ENCODE assay signal across 17 mouse cellular contexts in genomic region chr11:75162591-75163080, GRCm38 (mm10). TPM values are rescaled to one million over a fixed set of nuclear protein-coding genes. Genes with fewer than 3 reads are reported as not detected.
A peak's percentile ranks its signal among the peaks of the same experiment; 100 is the strongest.
DNase-seq lines count a peak whose midpoint lies in the region; ATAC-seq and TF ChIP-seq lines count a peak whose summit lies in the region.
"Had no signal": no experiment of that assay in that cellular context is flagged by ENCODE, and none has a peak within 500 bp of the region (broad histone marks: within the 10 kb centered on the region; RNA-seq: fewer than 3 reads in every experiment).

No protein-coding gene starts in this region.

- H3K9me3 ChIP-seq in kidney, embryonic 14.5 days (ENCODE audit: control insufficient read depth, low read length): no peaks in the 10 kb centered on the region
- no peaks in the 10 kb centered on the region for H3K9me3 ChIP-seq in midbrain, embryonic 11.5 days (ENCODE audit: control insufficient read depth, low read length)
- H3K9me3 ChIP-seq in midbrain, embryonic 15.5 days: no peaks in the 10 kb centered on the region
- H3K9me3 ChIP-seq in hindbrain, embryonic 14.5 days (ENCODE audit: control insufficient read depth, low read length): no peaks in the 10 kb centered on the region
- no peaks in the 10 kb centered on the region for H3K9me3 ChIP-seq in forebrain, embryonic 15.5 days
- H3K9me3 ChIP-seq: hindbrain, embryonic 10.5 days; neural tube, embryonic 13.5 days had no signal

- peak; percentile 28 for DNase-seq in gastrocnemius, adult 2 months
- no peak for DNase-seq in gastrocnemius, postnatal 25 days
- DNase-seq in kidney, adult 8-10 months: no peak
- peak; percentile 78 for DNase-seq in midbrain, embryonic 11.5 days (ENCODE audit: low spot score, missing footprints)
- DNase-seq in hindbrain, embryonic 14.5 days (ENCODE audit: low spot score): no peak
- DNase-seq: adrenal gland, postnatal 36 days; cerebellum, adult 8-10 months; liver; retina, postnatal 1 day; spleen, adult 18-20 months; thymus, adult 18-20 months had no signal

- H3K4me1 ChIP-seq in kidney, embryonic 14.5 days (ENCODE audit: control insufficient read depth, insufficient read depth, low read length): peaks cover 18% of the 10 kb centered on the region; the same call in 1 of the 2 replicates
- H3K4me1 ChIP-seq in midbrain, embryonic 11.5 days (ENCODE audit: control insufficient read depth, insufficient read depth, low read length): peaks cover 9% of the 10 kb centered on the region
- H3K4me1 ChIP-seq in midbrain, embryonic 15.5 days: peaks cover 24% of the 10 kb centered on the region
- peaks cover 21% of the 10 kb centered on the region; the same call in 1 of the 2 replicates for H3K4me1 ChIP-seq in hindbrain, embryonic 14.5 days (replicated peaks; ENCODE audit: control insufficient read depth, insufficient read depth, low read length)
- peaks cover 26% of the 10 kb centered on the region for H3K4me1 ChIP-seq in forebrain, embryonic 15.5 days

- H3K27ac ChIP-seq in gastrocnemius, adult 2 months: peak overlapping the region; percentile 92
- peak overlapping the region; percentile 19; the same call in 1 of the 2 replicates for H3K27ac ChIP-seq in kidney, embryonic 14.5 days (ENCODE audit: low read depth, low read length)
- no peak overlapping the region for H3K27ac ChIP-seq in midbrain, embryonic 11.5 days (ENCODE audit: low read depth, low read length)
- H3K27ac ChIP-seq in midbrain, embryonic 15.5 days: no peak overlapping the region
- no peak overlapping the region for H3K27ac ChIP-seq in hindbrain, embryonic 14.5 days
- no peak overlapping the region for H3K27ac ChIP-seq in forebrain, embryonic 15.5 days (replicated peaks)
- H3K27ac ChIP-seq: hindbrain, embryonic 10.5 days; neural tube, embryonic 13.5 days had no signal

- peaks cover 72% of the 10 kb centered on the region for H3K36me3 ChIP-seq in kidney, embryonic 14.5 days (ENCODE audit: control insufficient read depth, insufficient read depth, low read length)
- no peaks in the 10 kb centered on the region; the same call in 1 of the 2 replicates for H3K36me3 ChIP-seq in midbrain, embryonic 11.5 days (ENCODE audit: control insufficient read depth, insufficient read depth, low read length)
- peaks cover 10% of the 10 kb centered on the region; the same call in 1 of the 2 replicates for H3K36me3 ChIP-seq in midbrain, embryonic 15.5 days (replicated peaks)
- peaks cover 44% of the 10 kb centered on the region for H3K36me3 ChIP-seq in hindbrain, embryonic 14.5 days (replicated peaks; ENCODE audit: control insufficient read depth, insufficient read depth)
- peaks cover 16% of the 10 kb centered on the region; the same call in 1 of the 2 replicates for H3K36me3 ChIP-seq in forebrain, embryonic 15.5 days

- WGBS in kidney, embryonic 14.5 days: 82% methylated on average over 12 of the region's 12 CpGs
- 92% methylated on average over 12 of the region's 12 CpGs for WGBS in midbrain, embryonic 11.5 days
- 91% methylated on average over 12 of the region's 12 CpGs for WGBS in midbrain, embryonic 15.5 days
- WGBS in hindbrain, embryonic 14.5 days: 95% methylated on average over 12 of the region's 12 CpGs
- WGBS in forebrain, embryonic 15.5 days: 91% methylated on average over 12 of the region's 12 CpGs

- TF ChIP-seq CTCF in gastrocnemius, adult 2 months (IDR thresholded peaks at IDR 0.05): no peak

- ATAC-seq in kidney, embryonic 14.5 days (ENCODE audit: low FRiP score, low TSS enrichment): no peak
- ATAC-seq in midbrain, embryonic 11.5 days (ENCODE audit: low FRiP score): no peak
- ATAC-seq in midbrain, embryonic 15.5 days (replicated peaks): no peak
- no peak for ATAC-seq in hindbrain, embryonic 14.5 days (ENCODE audit: low FRiP score)
- no peak for ATAC-seq in forebrain, embryonic 15.5 days (replicated peaks)

- peak overlapping the region; percentile 11; the same call in 1 of the 2 replicates for H3K4me2 ChIP-seq in kidney, embryonic 14.5 days (replicated peaks; ENCODE audit: low read depth, low read length)
- no peak overlapping the region for H3K4me2 ChIP-seq in midbrain, embryonic 11.5 days
- no peak overlapping the region for H3K4me2 ChIP-seq in midbrain, embryonic 15.5 days
- no peak overlapping the region for H3K4me2 ChIP-seq in hindbrain, embryonic 14.5 days (replicated peaks)
- H3K4me2 ChIP-seq in forebrain, embryonic 15.5 days (replicated peaks): no peak overlapping the region
- H3K4me2 ChIP-seq: neural tube, embryonic 13.5 days had no signal

- H3K4me3 ChIP-seq in gastrocnemius, adult 2 months: peak overlapping the region; percentile 94
- H3K4me3 ChIP-seq in kidney, embryonic 14.5 days (ENCODE audit: low read length): 0 out of 2 replicates have a peak overlapping the region, but pooled peaks have one; percentile 4
- no peak overlapping the region for H3K4me3 ChIP-seq in midbrain, embryonic 11.5 days (ENCODE audit: low read depth, low read length)
- no peak overlapping the region for H3K4me3 ChIP-seq in midbrain, embryonic 15.5 days
- H3K4me3 ChIP-seq in hindbrain, embryonic 14.5 days (replicated peaks; ENCODE audit: low read length): no peak overlapping the region
- H3K4me3 ChIP-seq in forebrain, embryonic 15.5 days: no peak overlapping the region
- H3K4me3 ChIP-seq: hindbrain, embryonic 10.5 days; neural tube, embryonic 13.5 days had no signal

- H3K9ac ChIP-seq in kidney, embryonic 14.5 days (ENCODE audit: low read depth, low read length): no peak overlapping the region
- no peak overlapping the region for H3K9ac ChIP-seq in midbrain, embryonic 11.5 days (ENCODE audit: low read length)
- no peak overlapping the region for H3K9ac ChIP-seq in midbrain, embryonic 15.5 days
- no peak overlapping the region for H3K9ac ChIP-seq in hindbrain, embryonic 14.5 days
- H3K9ac ChIP-seq in forebrain, embryonic 15.5 days (replicated peaks): no peak overlapping the region
- H3K9ac ChIP-seq: neural tube, embryonic 13.5 days had no signal

- intact Hi-C loops in gastrocnemius, adult 2 months (cut with DNase I): no loop called here

- peaks cover 27% of the 10 kb centered on the region for H3K27me3 ChIP-seq in kidney, embryonic 14.5 days (ENCODE audit: control insufficient read depth, insufficient read depth, low read length)
- H3K27me3 ChIP-seq in midbrain, embryonic 11.5 days (ENCODE audit: control insufficient read depth, insufficient read depth, low read length): peaks cover 41% of the 10 kb centered on the region
- peaks cover 51% of the 10 kb centered on the region for H3K27me3 ChIP-seq in midbrain, embryonic 15.5 days (replicated peaks)
- H3K27me3 ChIP-seq in hindbrain, embryonic 14.5 days (ENCODE audit: control insufficient read depth, insufficient read depth, low read length): peaks cover 53% of the 10 kb centered on the region
- peaks cover 42% of the 10 kb centered on the region for H3K27me3 ChIP-seq in forebrain, embryonic 15.5 days

RNA-seq across cellular contexts. Expression of gene Hic1, which starts 6.7 kb away (rescaled TPM):
- 1 to 10 TPM; 4.6 to 6.6 TPM for total RNA-seq in gastrocnemius, adult 2 months (2021)
- 1 to 10 TPM; 5.7 to 5.9 TPM for total RNA-seq in gastrocnemius, postnatal 25 days (2021)
- polyA plus RNA-seq in kidney, embryonic 14.5 days (2014; fragmentation: Nextera tagmentation; extraction: Ambion mirVana): 16.9 and 26.6 TPM in 2 replicates
- 0.34 and 0.57 TPM in 2 replicates for polyA plus RNA-seq in midbrain, embryonic 11.5 days (2014; fragmentation: Nextera tagmentation; extraction: Ambion mirVana)
- 2.8 and 3.2 TPM in 2 replicates for polyA plus RNA-seq in midbrain, embryonic 15.5 days (2015; fragmentation: Nextera tagmentation; extraction: Ambion mirVana)
- 1.9 and 2.6 TPM in 2 replicates for polyA plus RNA-seq in hindbrain, embryonic 14.5 days (2014; fragmentation: Nextera tagmentation; extraction: Ambion mirVana)
- polyA plus RNA-seq in forebrain, embryonic 15.5 days (2015; fragmentation: Nextera tagmentation; extraction: Ambion mirVana): 2.1 and 2.2 TPM in 2 replicates

RNA-seq across cellular contexts. Expression of gene Ovca2, which starts 16.0 kb away (rescaled TPM):
- 1 to 10 TPM; 2.5 to 3.6 TPM for total RNA-seq in gastrocnemius, adult 2 months (2021)
- total RNA-seq in gastrocnemius, postnatal 25 days (2021): 1 to 10 TPM; 2.8 to 3.3 TPM
- polyA plus RNA-seq in kidney, embryonic 14.5 days (2014; fragmentation: Nextera tagmentation; extraction: Ambion mirVana): 33.3 and 33.4 TPM in 2 replicates
- 28.5 and 29.8 TPM in 2 replicates for polyA plus RNA-seq in midbrain, embryonic 11.5 days (2014; fragmentation: Nextera tagmentation; extraction: Ambion mirVana)
- 15.4 and 18.3 TPM in 2 replicates for polyA plus RNA-seq in midbrain, embryonic 15.5 days (2015; fragmentation: Nextera tagmentation; extraction: Ambion mirVana)
- polyA plus RNA-seq in hindbrain, embryonic 14.5 days (2014; fragmentation: Nextera tagmentation; extraction: Ambion mirVana): 17.4 and 20.3 TPM in 2 replicates
- 15.4 and 21.6 TPM in 2 replicates for polyA plus RNA-seq in forebrain, embryonic 15.5 days (2015; fragmentation: Nextera tagmentation; extraction: Ambion mirVana)

RNA-seq across cellular contexts. Expression of gene Dph1, which starts 28.4 kb away (rescaled TPM):
- total RNA-seq in gastrocnemius, adult 2 months (2021): 1 to 10 TPM; 5.5 to 6.2 TPM
- total RNA-seq in gastrocnemius, postnatal 25 days (2021): 1 to 10 TPM; 5.6 to 5.8 TPM
- polyA plus RNA-seq in kidney, embryonic 14.5 days (2014; fragmentation: Nextera tagmentation; extraction: Ambion mirVana): 25.7 and 29.2 TPM in 2 replicates
- 15.3 and 17.3 TPM in 2 replicates for polyA plus RNA-seq in midbrain, embryonic 11.5 days (2014; fragmentation: Nextera tagmentation; extraction: Ambion mirVana)
- 13.1 and 14.0 TPM in 2 replicates for polyA plus RNA-seq in midbrain, embryonic 15.5 days (2015; fragmentation: Nextera tagmentation; extraction: Ambion mirVana)
- polyA plus RNA-seq in hindbrain, embryonic 14.5 days (2014; fragmentation: Nextera tagmentation; extraction: Ambion mirVana): 13.6 and 14.4 TPM in 2 replicates
- polyA plus RNA-seq in forebrain, embryonic 15.5 days (2015; fragmentation: Nextera tagmentation; extraction: Ambion mirVana): 14.8 and 16.2 TPM in 2 replicates

RNA-seq across cellular contexts. Expression of gene Rtn4rl1, which starts 30.9 kb away (rescaled TPM):
- total RNA-seq in gastrocnemius, adult 2 months (2021): 1 to 10 TPM in 1 of 2 experiments, under 1 TPM in 1; 0.54 to 1.1 TPM
- total RNA-seq in gastrocnemius, postnatal 25 days (2021): 1 to 10 TPM in 1 of 2 experiments, under 1 TPM in 1; 1.00 to 1.7 TPM
- polyA plus RNA-seq in kidney, embryonic 14.5 days (2014; fragmentation: Nextera tagmentation; extraction: Ambion mirVana): 2.7 and 4.2 TPM in 2 replicates
- polyA plus RNA-seq in midbrain, embryonic 11.5 days (2014; fragmentation: Nextera tagmentation; extraction: Ambion mirVana): 4.6 TPM in 2 replicates
- polyA plus RNA-seq in midbrain, embryonic 15.5 days (2015; fragmentation: Nextera tagmentation; extraction: Ambion mirVana): 15.7 and 18.3 TPM in 2 replicates
- 8.5 and 10.3 TPM in 2 replicates for polyA plus RNA-seq in hindbrain, embryonic 14.5 days (2014; fragmentation: Nextera tagmentation; extraction: Ambion mirVana)
- polyA plus RNA-seq in forebrain, embryonic 15.5 days (2015; fragmentation: Nextera tagmentation; extraction: Ambion mirVana): 5.6 and 6.9 TPM in 2 replicates
- total RNA-seq: G1E had no signal
- polyA plus RNA-seq: G1E had no signal

Comparison
In these comparisons a context has a peak if more than half of its experiments do, and no peak if none do; other contexts are left out.
1. DNase-seq: peak in gastrocnemius, adult 2 months (single experiment) and midbrain, embryonic 11.5 days (single experiment); none in gastrocnemius, postnatal 25 days (single experiment), kidney, adult 8-10 months (0 of 2) and hindbrain, embryonic 14.5 days (single experiment).
2. H3K27ac ChIP-seq: peak in gastrocnemius, adult 2 months (single experiment) and kidney, embryonic 14.5 days (single experiment); none in midbrain, embryonic 11.5 days (single experiment), midbrain, embryonic 15.5 days (single experiment), hindbrain, embryonic 14.5 days (single experiment) and forebrain, embryonic 15.5 days (single experiment).
3. H3K4me3 ChIP-seq: peak in gastrocnemius, adult 2 months (single experiment) and kidney, embryonic 14.5 days (single experiment); none in midbrain, embryonic 11.5 days (single experiment), midbrain, embryonic 15.5 days (single experiment), hindbrain, embryonic 14.5 days (single experiment) and forebrain, embryonic 15.5 days (single experiment).